ENCODE assay signal across 16 mouse cellular contexts in genomic region chr11:75126384-75126783, GRCm38 (mm10).
"Had no signal": no experiment of that assay in that cellular context is flagged by ENCODE, and none has a peak within 500 bp of the region (broad histone marks: within the 10 kb centered on the region; RNA-seq: fewer than 3 reads in every experiment).

No protein-coding gene starts in this region.

- H3K4me3 ChIP-seq: midbrain, embryonic 10.5 days; midbrain, embryonic 13.5 days; myocyte; neural tube, embryonic 13.5 days; neural tube, embryonic 15.5 days; stomach, embryonic 15.5 days had no signal

- H3K4me1 ChIP-seq: midbrain, embryonic 10.5 days; midbrain, embryonic 13.5 days; neural tube, embryonic 13.5 days; neural tube, embryonic 15.5 days; stomach, embryonic 15.5 days had no signal

- DNase-seq: lung, adult 18-20 months; lung, embryonic 14.5 days; lung, postnatal 10 days; lung, postnatal 4 days; right cerebral cortex, postnatal 14 days; thymus, adult 2 months; thymus, postnatal 25 days; thymus, postnatal 4 days had no signal

- H3K9me3 ChIP-seq: midbrain, embryonic 10.5 days; midbrain, embryonic 13.5 days; neural tube, embryonic 13.5 days; neural tube, embryonic 15.5 days; stomach, embryonic 15.5 days had no signal

- H3K4me2 ChIP-seq: lung, embryonic 14.5 days; midbrain, embryonic 13.5 days; neural tube, embryonic 13.5 days; neural tube, embryonic 15.5 days; stomach, embryonic 15.5 days had no signal

- H3K36me3 ChIP-seq: midbrain, embryonic 10.5 days; midbrain, embryonic 13.5 days; neural tube, embryonic 15.5 days; stomach, embryonic 15.5 days had no signal

- ATAC-seq: midbrain, embryonic 13.5 days; midbrain, embryonic 16.5 days had no signal

- H3K9ac ChIP-seq: lung, embryonic 14.5 days; midbrain, embryonic 13.5 days; neural tube, embryonic 13.5 days; neural tube, embryonic 15.5 days; stomach, embryonic 15.5 days had no signal

- H3K27ac ChIP-seq: midbrain, embryonic 10.5 days; midbrain, embryonic 13.5 days; neural tube, embryonic 13.5 days; neural tube, embryonic 15.5 days; stomach, embryonic 15.5 days; stomach, postnatal 0 days had no signal

- H3K27me3 ChIP-seq: midbrain, embryonic 13.5 days; neural tube, embryonic 13.5 days; neural tube, embryonic 15.5 days; stomach, embryonic 15.5 days had no signal
